Mouse (Mus musculus): ENCODE measurements around the gene Qpctl.
A peak's percentile ranks its signal among the peaks of the same experiment; 100 is the strongest.

Gene Qpctl

GRCm38 (mm10) chr7:19119631-19120429 lies 29.3 kb downstream of the Qpctl start, which contains the start of gene Fbxo46:
TSS of gene Fbxo46 (plus strand) at chr7:19119859.
- DNase-seq = peak; percentile 96

- no peak for DNase-seq
Measured at GRCm38 (mm10) chr7:19119083-19119482, 30.0 kb downstream of the Qpctl start.

- DNase-seq = peak; percentile 62
Measured at GRCm38 (mm10) chr7:19118028-19118771, 30.9 kb downstream of the Qpctl start, which contains the start of gene Gm4969. TSS of gene Gm4969 (minus strand) at chr7:19118368.

GRCm38 (mm10) chr7:19109565-19109964 lies 39.5 kb downstream of the Qpctl start:
- no peak for DNase-seq

DNA sequence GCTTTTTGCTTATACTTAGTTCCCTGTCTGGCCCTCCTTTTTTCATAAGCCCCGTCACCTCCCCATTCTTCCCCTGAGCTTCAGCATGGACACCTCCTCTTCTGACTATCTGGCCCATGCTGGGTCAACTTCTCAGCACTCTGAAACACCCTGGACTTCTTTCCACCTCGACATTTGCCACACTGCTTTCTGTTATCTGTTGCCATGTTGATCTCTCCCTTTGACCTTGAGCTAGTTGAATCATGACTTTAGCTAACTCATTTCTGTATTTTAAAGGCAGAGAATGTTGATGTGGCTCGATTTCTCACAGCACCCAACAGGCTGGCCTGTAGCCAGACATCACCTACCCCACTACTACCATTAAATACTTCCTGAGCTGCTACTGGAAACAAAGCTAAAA lies 41.7 kb downstream of the Qpctl start:
- DNase-seq = no peak

DNA sequence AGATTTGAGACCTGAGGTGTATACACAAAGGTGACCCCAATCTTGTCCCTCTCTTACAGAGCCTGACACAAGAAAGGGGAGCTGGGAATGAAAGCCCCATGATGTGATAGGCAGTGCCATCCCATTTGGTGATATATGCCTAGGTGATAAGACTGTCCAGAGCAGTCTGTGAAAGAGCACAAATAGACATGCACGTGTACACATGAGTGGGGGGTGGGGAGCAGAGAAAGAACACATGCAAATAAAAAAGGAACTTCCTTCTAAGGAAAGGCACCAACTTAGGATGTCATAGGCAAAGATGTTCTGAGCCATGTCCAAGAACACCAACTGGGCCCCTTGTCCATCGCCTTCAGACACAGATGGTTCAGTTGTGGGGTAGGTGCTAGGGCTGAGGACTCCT lies 44.6 kb downstream of the Qpctl start:
- DNase-seq = no peak

GRCm38 (mm10) chr7:19103741-19104140 lies 45.4 kb downstream of the Qpctl start:
- no peak for DNase-seq

DNA sequence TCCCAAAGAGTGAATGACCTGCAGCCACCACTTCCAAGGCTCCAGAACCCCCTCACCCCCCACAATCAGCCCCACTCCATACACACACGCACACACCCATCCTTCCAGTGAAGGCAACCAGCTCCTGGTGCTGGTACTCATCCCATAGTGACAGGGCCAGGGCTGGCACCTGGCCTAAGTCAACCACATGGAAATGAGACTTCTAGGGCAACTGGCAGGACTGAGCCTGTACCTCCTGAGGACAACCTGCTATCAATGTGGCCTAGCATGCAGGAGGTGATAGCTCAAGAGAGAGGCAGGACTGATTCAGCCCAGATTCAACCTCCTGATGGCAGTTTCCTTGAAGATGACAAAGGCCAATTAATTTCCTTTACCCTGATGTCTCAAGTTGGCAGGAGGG lies 48.8 kb downstream of the Qpctl start:
- DNase-seq = no peak

DNA sequence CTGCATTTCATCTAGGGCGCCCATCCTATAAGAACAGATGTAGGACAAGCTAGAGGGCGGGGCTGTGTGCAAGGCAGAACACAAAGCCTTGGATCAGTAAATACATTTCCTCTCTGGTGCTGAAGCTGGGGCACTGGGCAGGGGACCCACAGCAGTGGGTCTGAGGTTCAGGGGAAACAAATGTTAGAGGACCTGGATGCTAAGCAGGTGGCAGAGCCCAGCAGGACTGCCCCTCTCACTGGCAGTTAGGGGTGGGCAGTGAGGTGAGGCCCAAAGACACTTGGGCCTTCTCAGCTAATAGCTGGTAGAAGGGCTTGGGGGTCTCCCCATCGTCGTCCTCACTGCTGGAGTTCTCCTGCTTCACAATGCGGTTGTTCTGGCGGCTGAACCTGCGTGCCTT lies 50.3 kb downstream of the Qpctl start:
- no peak for DNase-seq

GRCm38 (mm10) chr7:19097863-19098262 lies 51.2 kb downstream of the Qpctl start:
- no peak for DNase-seq

GRCm38 (mm10) chr7:19097217-19097616 lies 51.9 kb downstream of the Qpctl start:
- DNase-seq = no peak

DNA sequence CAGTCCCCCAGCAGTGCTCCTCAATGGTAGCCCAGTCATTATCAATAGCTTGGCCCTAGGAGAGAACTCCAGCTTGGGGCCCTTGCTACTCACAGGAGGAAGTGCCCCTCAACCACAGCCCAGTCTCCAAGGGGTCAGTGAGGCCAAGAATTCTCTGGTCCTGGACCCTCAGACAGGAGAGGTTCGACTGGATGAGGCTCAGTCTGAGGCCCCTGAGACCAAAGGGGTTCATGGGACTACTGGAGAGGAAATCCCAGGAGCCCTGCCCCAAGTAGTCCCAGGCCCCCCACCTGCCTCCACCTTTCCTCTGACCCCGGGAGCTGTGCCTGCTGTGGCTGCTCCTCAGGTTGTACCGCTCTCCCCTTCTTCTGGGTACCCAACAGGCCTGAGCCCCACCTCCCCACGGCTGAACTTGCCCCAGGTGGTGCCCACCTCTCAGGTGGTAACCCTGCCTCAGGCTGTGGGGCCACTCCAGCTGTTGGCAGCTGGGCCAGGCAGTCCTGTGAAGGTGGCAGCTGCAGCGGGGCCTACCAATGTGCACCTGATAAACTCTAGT lies 52.6 kb downstream of the Qpctl start:
- DNase-seq = no peak

GRCm38 (mm10) chr7:19095751-19096110 lies 53.4 kb downstream of the Qpctl start:
- DNase-seq = no peak

DNA sequence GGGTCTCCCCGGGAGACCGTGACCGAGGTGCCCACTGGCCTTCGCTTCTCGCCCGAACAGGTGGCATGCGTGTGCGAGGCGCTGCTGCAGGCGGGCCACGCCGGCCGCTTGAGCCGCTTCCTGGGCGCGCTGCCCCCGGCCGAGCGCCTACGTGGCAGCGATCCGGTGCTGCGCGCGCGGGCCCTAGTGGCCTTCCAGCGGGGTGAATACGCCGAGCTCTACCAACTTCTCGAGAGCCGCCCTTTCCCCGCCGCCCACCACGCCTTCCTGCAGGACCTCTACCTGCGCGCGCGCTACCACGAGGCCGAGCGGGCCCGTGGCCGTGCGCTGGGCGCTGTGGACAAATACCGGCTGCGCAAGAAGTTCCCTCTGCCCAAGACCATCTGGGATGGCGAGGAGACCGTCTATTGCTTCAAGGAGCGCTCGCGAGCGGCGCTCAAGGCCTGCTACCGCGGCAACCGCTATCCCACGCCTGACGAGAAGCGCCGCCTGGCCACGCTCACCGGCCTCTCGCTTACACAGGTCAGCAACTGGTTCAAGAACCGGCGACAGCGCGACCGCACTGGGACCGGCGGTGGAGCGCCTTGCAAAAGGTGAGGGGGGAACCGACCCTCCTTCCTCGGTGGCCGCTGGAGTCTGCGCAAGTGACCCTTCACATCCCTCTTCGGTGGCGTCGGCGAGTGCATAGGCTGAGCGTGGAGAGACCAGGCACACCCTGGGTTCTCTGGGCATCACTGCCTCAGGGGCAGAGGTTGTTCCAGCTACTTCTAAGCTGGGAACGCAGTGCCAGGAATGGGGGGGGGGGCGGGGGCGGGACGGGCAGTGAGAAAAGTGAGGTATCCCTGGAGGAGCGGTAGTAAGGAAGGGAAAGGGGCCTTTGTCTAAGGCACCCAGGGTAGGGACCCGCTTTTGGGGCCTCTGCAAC lies 54.0 kb downstream of the Qpctl start:
- no peak for DNase-seq

DNA sequence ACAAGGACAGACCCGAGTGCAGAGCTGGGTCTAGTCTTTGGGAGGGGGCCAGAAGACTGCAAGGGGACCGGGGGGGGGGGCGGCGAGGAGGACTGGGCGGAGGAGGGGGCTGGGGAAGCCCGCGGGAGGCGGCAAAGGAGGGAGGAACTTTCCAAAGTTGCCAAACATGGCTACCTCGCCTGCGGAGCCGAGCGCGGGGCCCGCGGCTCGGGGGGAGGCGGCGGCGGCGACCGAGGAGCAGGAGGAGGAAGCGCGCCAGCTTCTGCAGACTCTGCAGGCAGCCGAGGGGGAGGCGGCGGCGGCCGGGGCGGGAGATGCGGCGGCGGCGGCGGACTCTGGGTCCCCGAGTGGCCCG lies 54.6 kb downstream of the Qpctl start, which contains the start of gene Six5:
Gene Six5 (plus strand): TSS at position 124 of the 355 bp plus-strand sequence.
- DNase-seq = no peak

DNA sequence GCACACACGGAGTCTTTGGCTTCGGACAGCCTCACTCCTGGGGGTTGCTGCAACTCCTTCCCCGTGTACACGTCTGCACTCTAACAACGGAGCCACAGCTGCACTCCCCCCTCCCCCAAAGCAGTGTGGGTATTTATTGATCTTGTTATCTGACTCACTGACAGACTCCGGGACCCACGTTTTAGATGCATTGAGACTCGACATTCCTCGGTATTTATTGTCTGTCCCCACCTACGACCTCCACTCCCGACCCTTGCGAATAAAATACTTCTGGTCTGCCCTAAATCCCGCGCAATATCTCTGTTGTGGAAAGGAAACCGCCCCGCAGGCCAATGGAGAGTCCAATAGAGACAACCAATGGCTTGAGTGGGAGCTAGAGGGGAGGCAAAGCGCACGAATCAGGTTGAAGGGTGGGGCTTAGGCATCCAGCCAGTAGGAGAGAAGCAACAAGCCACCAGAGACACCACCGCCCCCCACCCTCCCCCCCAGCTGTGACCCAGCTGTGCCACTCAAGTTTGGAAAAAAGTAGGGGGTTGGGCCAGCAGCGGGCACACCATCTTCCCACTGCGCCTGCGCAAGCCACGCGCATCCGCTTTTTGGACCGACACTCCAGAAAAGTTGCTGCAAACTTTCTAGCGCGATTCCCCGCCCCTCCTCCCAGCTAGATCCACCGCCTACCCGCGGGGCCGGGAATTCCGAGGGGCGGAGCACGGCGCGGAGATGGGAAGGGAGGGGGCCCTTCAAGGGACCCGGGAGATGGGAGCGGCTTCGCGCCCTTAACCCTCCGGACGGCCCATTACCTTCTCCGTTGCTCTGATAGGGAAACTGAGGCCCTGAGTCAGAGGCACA lies 55.3 kb downstream of the Qpctl start:
- peak; percentile 83 for DNase-seq

DNA sequence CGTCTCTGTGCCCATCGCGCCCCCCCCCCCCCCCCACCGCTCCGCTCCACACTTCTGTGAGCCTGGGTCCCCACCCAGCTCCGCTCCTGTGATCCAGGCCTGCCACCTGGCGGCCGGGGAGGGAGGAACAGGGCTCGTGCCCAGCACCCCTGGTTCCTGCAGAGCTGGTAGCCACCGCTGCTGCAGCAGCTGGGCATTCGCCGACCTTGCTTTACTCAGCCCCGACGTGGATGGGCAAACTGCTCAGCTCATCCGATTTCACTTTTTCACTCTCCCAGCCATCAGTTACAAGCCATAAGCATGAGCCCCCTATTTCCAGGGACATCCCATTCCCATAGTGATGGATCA lies 55.9 kb downstream of the Qpctl start:
- DNase-seq = peak; percentile 70

DNA sequence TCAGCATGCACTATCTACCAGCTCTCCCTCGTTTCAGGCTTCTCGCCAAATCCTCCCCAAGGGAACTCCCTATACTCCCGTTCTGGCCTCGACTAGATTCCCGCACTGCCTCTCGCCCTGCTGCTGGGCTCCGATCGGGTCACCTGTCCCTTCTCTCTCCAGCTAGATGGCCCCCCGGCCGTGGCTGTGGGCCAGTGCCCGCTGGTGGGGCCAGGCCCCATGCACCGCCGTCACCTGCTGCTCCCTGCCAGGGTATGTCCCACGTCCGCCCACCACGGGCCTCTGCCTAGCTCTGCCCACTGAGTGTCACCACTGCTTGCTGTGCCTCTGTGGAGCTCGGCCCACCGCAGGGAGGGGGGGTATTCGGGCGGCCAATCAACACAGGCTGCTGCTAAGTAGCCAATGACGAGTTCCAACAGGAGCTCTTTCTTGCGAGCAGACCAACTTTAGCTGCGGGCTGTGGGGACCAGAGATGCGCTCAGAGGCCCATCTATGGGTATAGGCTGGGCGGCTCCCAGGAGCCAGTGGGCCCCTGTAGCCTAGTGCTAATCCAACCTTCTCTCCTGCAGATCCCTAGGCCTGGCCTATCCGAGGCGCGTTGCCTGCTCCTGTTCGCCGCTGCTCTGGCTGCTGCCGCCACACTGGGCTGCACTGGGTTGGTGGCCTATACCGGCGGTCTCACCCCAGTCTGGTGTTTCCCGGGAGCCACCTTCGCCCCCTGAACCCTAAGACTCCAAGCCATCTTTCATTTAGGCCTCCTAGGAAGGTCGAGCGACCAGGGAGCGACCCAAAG lies 56.5 kb downstream of the Qpctl start:
- no peak for DNase-seq

DNA sequence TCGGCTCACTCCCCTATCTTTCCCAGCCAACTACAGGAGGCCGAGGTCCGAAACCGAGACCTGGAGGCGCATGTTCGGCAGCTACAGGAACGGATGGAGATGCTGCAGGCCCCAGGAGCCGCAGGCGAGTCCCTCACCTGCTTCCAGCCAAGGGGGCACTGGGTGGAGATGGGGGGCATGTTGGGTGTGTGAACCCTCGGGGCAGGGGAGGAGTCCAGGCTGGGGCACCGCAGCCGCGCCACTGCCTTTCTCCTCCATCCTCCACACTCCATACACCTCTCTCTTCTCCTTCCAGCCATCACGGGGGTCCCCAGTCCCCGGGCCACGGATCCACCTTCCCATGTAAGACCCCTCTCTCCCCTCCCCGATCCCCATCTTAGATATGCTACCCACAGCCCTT lies 57.2 kb downstream of the Qpctl start:
- no peak for DNase-seq
